Mouse (Mus musculus) forebrain, embryonic 14.5 days (tissue): Measurements from ENCODE around the gene Gm20388. TPM values are rescaled to one million over a fixed set of nuclear protein-coding genes. Genes with fewer than 3 reads are reported as not detected.
A peak's percentile ranks its signal among the peaks of the same experiment; 100 is the strongest.

Experiments
- ATAC-seq: fragments of 200-750 bp; cut with Nextera tagmentation; 2 replicates; pipeline ENCODE4 v1.8.0; 2017; ENCODE audit warnings: mild to moderate bottlenecking, moderate library complexity
- DNase-seq: peaks from one replicate; pipeline ENCODE4 v3.0.0-alpha.2; 2015; ENCODE audit warnings: low spot score
- H3K27ac ChIP-seq: fragments of 300-500 bp; sonication (generic); 2 replicates; pipeline ENCODE4 v1.5.1; 2014; ENCODE audit warnings: low read depth, mild to moderate bottlenecking, control low read depth, low read length, moderate library complexity
- H3K27me3 ChIP-seq: fragments of 300-500 bp; sonication (generic); replicated peaks from 2 replicates; pipeline ENCODE4 v1.6.1; 2014; ENCODE audit warnings: low read length, control low read depth, mixed read lengths; ENCODE audit not compliant: control insufficient read depth, insufficient read depth
- H3K36me3 ChIP-seq: fragments of 300-500 bp; sonication (generic); 2 replicates; pipeline ENCODE4 v1.6.1; 2014; ENCODE audit warnings: low read length, control low read depth; ENCODE audit not compliant: control insufficient read depth, insufficient read depth
- H3K4me1 ChIP-seq: fragments of 300-500 bp; sonication (generic); 2 replicates; pipeline ENCODE4 v1.6.1; 2014; ENCODE audit warnings: antibody characterized with exemption, low read length, control low read depth; ENCODE audit not compliant: control insufficient read depth, insufficient read depth
- H3K4me2 ChIP-seq: fragments of 300-500 bp; sonication (generic); 2 replicates; pipeline ENCODE4 v1.6.1; 2014; ENCODE audit warnings: mild to moderate bottlenecking, control low read depth, low read length
- H3K4me3 ChIP-seq: fragments of 300-500 bp; sonication (generic); 2 replicates; pipeline ENCODE4 v1.5.1; 2014; ENCODE audit warnings: low read depth, low read length, control low read depth
- H3K9ac ChIP-seq: fragments of 300-500 bp; sonication (generic); 2 replicates; pipeline ENCODE4 v1.6.1; 2014; ENCODE audit warnings: mild to moderate bottlenecking, low read length, control low read depth, moderate library complexity
- H3K9me3 ChIP-seq: fragments of 300-500 bp; sonication (generic); replicated peaks from 2 replicates; pipeline ENCODE4 v1.6.1; 2016; ENCODE audit warnings: low read length, control low read depth, mixed read lengths; ENCODE audit not compliant: control insufficient read depth
- WGBS: fragments of 180-500 bp; shearing (Covaris S2); extraction: QIAGEN DNeasy Blood & Tissue Kit; methylation state at CpG from one replicate; pipeline ENCODE4 v1.1.7; 2014; 5-methylcytosine and 5-hydroxymethylcytosine counted together
- polyA plus RNA-seq: library from polyadenylated mRNA; unstranded; fragments of >200 nt; fragmentation: Nextera tagmentation; extraction: Ambion mirVana; gene quantifications from 2 replicates; pipeline ENCODE4 v1.2.1, GENCODE M21; 2014

The Gm20388 gene
- polyA plus RNA-seq, 1 experiment from 2014 or later = 7.4 TPM

- Histone ChIP-seq H3K27ac (no peak overlapping the region), H3K4me3 (no peak overlapping the region), H3K4me2 (no peak overlapping the region), H3K4me1 (peaks cover 15% of the 10 kb centered on the region), H3K9ac (no peak overlapping the region), H3K27me3 (no peaks in the 10 kb centered on the region), H3K9me3 (no peaks in the 10 kb centered on the region), H3K36me3 (no peaks in the 10 kb centered on the region)
- no peak for DNase-seq
- ATAC-seq = no peak
- WGBS = 88% methylated on average over 10 of the region's 10 CpGs
Observed at GRCm38 (mm10) chr8:121293418-121293817, 1382.8 kb downstream of the Gm20388 start.

- Histone ChIP-seq H3K4me2 (no peak overlapping the region), H3K4me3 (no peak overlapping the region), H3K4me1 (peaks cover 15% of the 10 kb centered on the region), H3K27ac (no peak overlapping the region), H3K36me3 (no peaks in the 10 kb centered on the region), H3K9ac (0 out of 2 replicates have a peak overlapping the region, but pooled peaks have one; percentile 21), H3K27me3 (no peaks in the 10 kb centered on the region), H3K9me3 (no peaks in the 10 kb centered on the region)
- DNase-seq = peak; percentile 38
- 46% methylated on average over 29 of the region's 29 CpGs for WGBS
- ATAC-seq = no peak
Observed at GRCm38 (mm10) chr8:121294234-121295108, 1383.8 kb downstream of the Gm20388 start.

- H3K9ac ChIP-seq = no peak overlapping the region
- DNase-seq = no peak
- peak; percentile 10; the same call in 1 of the 2 replicates for ATAC-seq
- no peaks in the 10 kb centered on the region for H3K9me3 ChIP-seq
- peaks cover 10% of the 10 kb centered on the region for H3K4me1 ChIP-seq
- no peak overlapping the region for H3K4me2 ChIP-seq
- H3K27ac ChIP-seq = peak overlapping the region; percentile 58; the same call in 1 of the 2 replicates
- no peaks in the 10 kb centered on the region for H3K27me3 ChIP-seq
- H3K36me3 ChIP-seq = no peaks in the 10 kb centered on the region
- WGBS = 88% methylated on average over 7 of the region's 7 CpGs
- H3K4me3 ChIP-seq = no peak overlapping the region
Observed at GRCm38 (mm10) chr8:121296082-121296481, 1385.4 kb downstream of the Gm20388 start.

GRCm38 (mm10) chr8:121296597-121296996, 1386.0 kb downstream of the Gm20388 start:
- WGBS = 56% methylated on average over 5 of the region's 5 CpGs
- peak; percentile 73 for DNase-seq
- Histone ChIP-seq H3K4me2 (no peak overlapping the region), H3K9me3 (no peaks in the 10 kb centered on the region), H3K27me3 (no peaks in the 10 kb centered on the region), H3K27ac (peak overlapping the region; percentile 58; the same call in 1 of the 2 replicates), H3K4me1 (peaks cover 13% of the 10 kb centered on the region), H3K4me3 (no peak overlapping the region), H3K36me3 (no peaks in the 10 kb centered on the region), H3K9ac (no peak overlapping the region; the same call in 1 of the 2 replicates)
- peak; percentile 55; the same call in 1 of the 2 replicates for ATAC-seq

GRCm38 (mm10) chr8:121297299-121297698, 1386.7 kb downstream of the Gm20388 start:
- 64% methylated on average over 9 of the region's 9 CpGs for WGBS
- no peaks in the 10 kb centered on the region for H3K36me3 ChIP-seq
- H3K9ac ChIP-seq = no peak overlapping the region
- H3K4me3 ChIP-seq = no peak overlapping the region
- H3K9me3 ChIP-seq = no peaks in the 10 kb centered on the region
- 0 out of 2 replicates have a peak overlapping the region, but pooled peaks have one; percentile 36 for H3K27ac ChIP-seq
- no peak for DNase-seq
- no peaks in the 10 kb centered on the region for H3K27me3 ChIP-seq
- ATAC-seq = no peak
- H3K4me1 ChIP-seq = peaks cover 14% of the 10 kb centered on the region
- no peak overlapping the region for H3K4me2 ChIP-seq

- H3K4me3 ChIP-seq = no peak overlapping the region
- H3K4me1 ChIP-seq = peaks cover 11% of the 10 kb centered on the region
- ATAC-seq (no peak), DNase-seq (no peak)
- H3K27me3 ChIP-seq = no peaks in the 10 kb centered on the region
- no peaks in the 10 kb centered on the region for H3K9me3 ChIP-seq
- H3K9ac ChIP-seq = no peak overlapping the region
- H3K4me2 ChIP-seq = no peak overlapping the region
- H3K27ac ChIP-seq = no peak overlapping the region
- WGBS = 62% methylated on average over 4 of the region's 4 CpGs
- H3K36me3 ChIP-seq = no peaks in the 10 kb centered on the region
Observed at GRCm38 (mm10) chr8:121300066-121300465, 1389.4 kb downstream of the Gm20388 start.

GRCm38 (mm10) chr8:121300501-121301411, 1390.1 kb downstream of the Gm20388 start:
- DNase-seq (no peak), ATAC-seq (peak; percentile 32; the same call in 1 of the 2 replicates)
- no peaks in the 10 kb centered on the region for H3K9me3 ChIP-seq
- WGBS = 29% methylated on average over 28 of the region's 28 CpGs
- peak overlapping the region; percentile 38; the same call in 1 of the 2 replicates for H3K9ac ChIP-seq
- no peak overlapping the region for H3K27ac ChIP-seq
- H3K27me3 ChIP-seq = no peaks in the 10 kb centered on the region
- H3K36me3 ChIP-seq = no peaks in the 10 kb centered on the region
- peak overlapping the region; percentile 37 for H3K4me2 ChIP-seq
- H3K4me1 ChIP-seq = peaks cover 11% of the 10 kb centered on the region
- no peak overlapping the region for H3K4me3 ChIP-seq

- Histone ChIP-seq H3K36me3 (no peaks in the 10 kb centered on the region), H3K4me2 (peak overlapping the region; percentile 37), H3K27me3 (no peaks in the 10 kb centered on the region), H3K4me3 (no peak overlapping the region), H3K27ac (no peak overlapping the region; the same call in 1 of the 2 replicates), H3K9ac (peak overlapping the region; percentile 38; the same call in 1 of the 2 replicates), H3K4me1 (peaks cover 8% of the 10 kb centered on the region), H3K9me3 (no peaks in the 10 kb centered on the region)
- DNase-seq (peak; percentile 33), ATAC-seq (peak; percentile 67)
- WGBS = 11% methylated on average over 15 of the region's 15 CpGs
Observed at GRCm38 (mm10) chr8:121301431-121301830, 1390.8 kb downstream of the Gm20388 start.
